Mouse (Mus musculus) C2C12 (cell line): ENCODE results near the gene Edn3. TPM values are rescaled to one million over a fixed set of nuclear protein-coding genes. Genes with fewer than 3 reads are reported as not detected.

Experiments used
- H3K27me3 ChIP-seq: one replicate; pipeline ENCODE4 v1.6.1; 2011; ENCODE audit not compliant: control insufficient read depth, insufficient read depth, insufficient read length
- H3K36me3 ChIP-seq: one replicate; pipeline ENCODE4 v1.6.1; 2011; ENCODE audit not compliant: control insufficient read depth, insufficient read depth
- H3K4me3 ChIP-seq: one replicate; pipeline ENCODE4 v1.5.1; 2011; ENCODE audit warnings: mild to moderate bottlenecking, control low read depth; ENCODE audit not compliant: poor library complexity, insufficient read depth, severe bottlenecking
- H3K79me2 ChIP-seq: one replicate; pipeline ENCODE4 v1.6.1; 2011; ENCODE audit not compliant: control insufficient read depth, insufficient read depth
- H3K79me3 ChIP-seq: one replicate; pipeline ENCODE4 v1.6.1; 2011; ENCODE audit warnings: low read depth, control low read depth
- H3ac ChIP-seq: one replicate; pipeline ENCODE3; 2011; ENCODE audit warnings: low read depth; ENCODE audit not compliant: control insufficient read depth, insufficient read length
- CEBPB ChIP-seq: IDR thresholded peaks from one replicate; pipeline ENCODE4 v1.6.1; 2011; ENCODE audit warnings: low read depth, mild to moderate bottlenecking, control low read depth, moderate library complexity
- CTCF ChIP-seq: IDR thresholded peaks from one replicate; pipeline ENCODE4 v1.5.1; 2011; ENCODE audit not compliant: control insufficient read depth, insufficient read depth, insufficient read length
- FOSL1 ChIP-seq: IDR thresholded peaks from one replicate; pipeline ENCODE4 v1.8.0; 2011; ENCODE audit warnings: mild to moderate bottlenecking, low read length; ENCODE audit not compliant: poor library complexity, insufficient read depth, severe bottlenecking
- MAX ChIP-seq: IDR thresholded peaks from one replicate; pipeline ENCODE4 v1.6.1; 2011; ENCODE audit warnings: mild to moderate bottlenecking, control low read depth
- MYOD1 ChIP-seq: IDR thresholded peaks from one replicate; pipeline ENCODE4 v1.6.1; 2011; ENCODE audit warnings: low read depth; ENCODE audit not compliant: control insufficient read depth, insufficient read length
- MYOG ChIP-seq: IDR thresholded peaks from one replicate; pipeline ENCODE4 v1.6.1; 2011; ENCODE audit not compliant: control insufficient read depth, insufficient read length; ENCODE audit errors: extremely low read depth
- USF1 ChIP-seq: IDR thresholded peaks from one replicate; pipeline ENCODE4 v1.6.1; 2011; ENCODE audit warnings: low read depth, mild to moderate bottlenecking, control low read depth, moderate library complexity
- polyA plus RNA-seq: library from polyadenylated mRNA; unstranded; fragments of >200 nt; fragmentation: generic; extraction: Trizol; gene quantifications from one replicate; pipeline ENCODE4 v1.2.1, GENCODE M21; 2012; ENCODE audit warnings: missing spikeins

Edn3 gene
- polyA plus RNA-seq, 1 experiment = not detected

GRCm38 (mm10) chr2:174782880-174783279 lies 22.5 kb downstream of the Edn3 start:
- H3K36me3 ChIP-seq = no peaks in the 10 kb centered on the region
- no peaks in the 10 kb centered on the region for H3K79me3 ChIP-seq
- no peak overlapping the region for H3K4me3 ChIP-seq
- no peak overlapping the region for H3ac ChIP-seq
- TF ChIP-seq CEBPB (no peak), MAX (no peak)
- H3K27me3 ChIP-seq = no peaks in the 10 kb centered on the region
- no peaks in the 10 kb centered on the region for H3K79me2 ChIP-seq

GRCm38 (mm10) chr2:174788830-174789229 lies 28.4 kb downstream of the Edn3 start:
- H3K79me3 ChIP-seq = no peaks in the 10 kb centered on the region
- no peaks in the 10 kb centered on the region for H3K36me3 ChIP-seq
- H3K27me3 ChIP-seq = no peaks in the 10 kb centered on the region
- H3ac ChIP-seq = no peak overlapping the region
- no peak for TF ChIP-seq FOSL1
- no peak for TF ChIP-seq USF1
- no peak for TF ChIP-seq CTCF
- no peak for TF ChIP-seq MYOD1
- no peak for TF ChIP-seq MYOG
- no peak for TF ChIP-seq MAX
- TF ChIP-seq CEBPB = no peak
- no peak overlapping the region for H3K4me3 ChIP-seq
- H3K79me2 ChIP-seq = no peaks in the 10 kb centered on the region

- TF ChIP-seq CTCF (no peak), MYOD1 (no peak), MYOG (no peak), USF1 (no peak), FOSL1 (no peak), MAX (no peak), CEBPB (no peak)
- H3K79me3 ChIP-seq = no peaks in the 10 kb centered on the region
Observed at GRCm38 (mm10) chr2:174792436-174793125, 32.2 kb downstream of the Edn3 start.

DNA sequence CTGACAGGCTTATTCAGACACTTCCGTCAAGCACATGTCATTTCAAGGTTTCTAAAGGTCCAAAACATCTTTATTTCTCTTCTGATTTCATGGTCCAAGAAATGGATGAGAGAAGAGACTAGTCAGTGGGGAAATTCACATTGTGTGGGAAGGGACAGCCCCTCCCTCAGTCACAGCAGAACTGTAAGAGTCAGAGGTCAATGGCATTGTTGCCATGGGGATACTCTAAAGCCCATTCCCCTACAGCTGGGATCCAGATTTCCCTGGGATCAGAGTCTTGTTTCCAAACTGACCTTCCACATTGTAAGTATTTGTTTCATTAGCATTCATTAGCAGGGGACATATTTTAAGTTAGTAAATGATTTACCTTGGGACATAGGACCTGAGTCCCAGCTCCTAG lies 32.8 kb downstream of the Edn3 start:
- Histone ChIP-seq H3K27me3 (no peaks in the 10 kb centered on the region), H3K4me3 (no peak overlapping the region), H3K79me2 (no peaks in the 10 kb centered on the region), H3K36me3 (no peaks in the 10 kb centered on the region), H3K79me3 (no peaks in the 10 kb centered on the region), H3ac (no peak overlapping the region)
- TF ChIP-seq USF1 (no peak), CEBPB (no peak), MYOG (no peak), CTCF (no peak), FOSL1 (no peak), MAX (no peak), MYOD1 (no peak)

More at GRCm38 (mm10) chr2:174792436-174793125, 32.2 kb downstream of the Edn3 start:
- no peaks in the 10 kb centered on the region for H3K36me3 ChIP-seq
- H3ac ChIP-seq = no peak overlapping the region
- no peak overlapping the region for H3K4me3 ChIP-seq
- H3K27me3 ChIP-seq = no peaks in the 10 kb centered on the region
- no peaks in the 10 kb centered on the region for H3K79me2 ChIP-seq

DNA sequence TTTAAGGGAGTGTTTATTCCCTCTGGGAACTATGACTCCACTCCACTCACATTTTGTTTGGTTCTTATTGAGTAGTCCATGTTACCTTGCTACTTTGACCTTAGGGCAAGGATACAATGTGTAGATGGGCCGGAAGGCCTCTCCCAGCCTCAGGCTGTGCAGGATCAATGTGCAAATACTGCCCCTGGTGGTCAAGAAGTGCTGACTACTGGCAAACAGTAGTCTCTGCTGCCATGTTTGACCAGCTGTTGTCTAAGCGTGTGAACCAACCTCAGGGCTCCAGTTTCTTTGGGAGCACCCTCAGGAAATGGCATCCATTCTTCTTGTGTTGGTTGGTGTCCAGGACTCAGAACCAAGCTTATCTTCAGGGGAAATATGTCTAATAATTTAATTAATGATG lies 36.6 kb downstream of the Edn3 start:
- no peaks in the 10 kb centered on the region for H3K79me3 ChIP-seq
- H3K36me3 ChIP-seq = no peaks in the 10 kb centered on the region
- no peak overlapping the region for H3ac ChIP-seq
- no peak overlapping the region for H3K4me3 ChIP-seq
- no peak for TF ChIP-seq MYOG
- no peak for TF ChIP-seq MYOD1
- no peak for TF ChIP-seq FOSL1
- no peak for TF ChIP-seq CTCF
- no peak for TF ChIP-seq USF1
- TF ChIP-seq CEBPB = no peak
- no peak for TF ChIP-seq MAX
- H3K27me3 ChIP-seq = no peaks in the 10 kb centered on the region
- H3K79me2 ChIP-seq = no peaks in the 10 kb centered on the region

DNA sequence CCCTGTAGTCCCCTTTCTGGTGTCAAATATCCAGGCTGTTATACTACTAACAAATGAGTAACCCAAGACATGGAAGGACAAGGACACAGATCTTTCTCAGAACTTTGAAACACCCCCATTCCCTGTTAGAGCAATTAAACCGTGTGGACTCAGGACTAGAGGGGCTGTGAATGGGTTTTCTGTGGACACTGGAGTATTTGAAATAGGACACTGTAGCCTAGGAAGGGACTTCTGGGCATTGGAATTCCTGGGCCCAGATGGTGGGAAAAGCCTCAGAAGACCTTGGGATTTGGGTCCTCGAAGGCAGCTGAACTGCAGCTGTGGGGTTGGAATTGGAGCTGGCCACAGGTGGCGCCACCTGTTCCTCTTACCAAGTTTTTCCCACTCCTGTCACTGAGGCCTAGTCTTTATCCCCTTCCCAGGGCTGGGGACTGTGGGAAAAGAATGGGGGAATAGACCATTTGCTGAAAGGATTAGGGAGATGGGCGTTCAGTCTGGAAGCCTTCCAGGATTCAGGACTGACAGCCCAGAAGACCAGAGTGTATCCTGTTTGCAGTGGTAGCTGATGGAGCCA lies 37.2 kb downstream of the Edn3 start:
- H3K4me3 ChIP-seq = no peak overlapping the region
- no peaks in the 10 kb centered on the region for H3K79me3 ChIP-seq
- no peak for TF ChIP-seq CEBPB
- TF ChIP-seq MYOG = no peak
- TF ChIP-seq CTCF = no peak
- TF ChIP-seq MYOD1 = no peak
- H3K27me3 ChIP-seq = no peaks in the 10 kb centered on the region
- H3ac ChIP-seq = no peak overlapping the region
- H3K79me2 ChIP-seq = no peaks in the 10 kb centered on the region
- no peaks in the 10 kb centered on the region for H3K36me3 ChIP-seq
